Mouse (Mus musculus) adrenal gland, adult 2 months (tissue): ENCODE measurements around the gene Bdp1. TPM values are rescaled to one million over a fixed set of nuclear protein-coding genes. Genes with fewer than 3 reads are reported as not detected.

Experiments used
- DNase-seq: peaks from one replicate; pipeline ENCODE4 v3.0.0; 2021
- long read RNA-seq: library from polyadenylated mRNA; stranded (forward); transcript quantifications from one replicate; pipeline ENCODE4 v2.0.0, GENCODE M21; 2021
- polyA plus RNA-seq: library from polyadenylated mRNA; depleted of rRNA; stranded (reverse); fragments of >200 nt; gene quantifications from 2 replicates; pipeline ENCODE4 v1.2.3, GENCODE M21; 2012; rRNA removed
- total RNA-seq, 2 experiments: library from RNA; stranded (reverse); gene quantifications; 2 replicates each; pipeline ENCODE4 v1.2.3; 2021

The Bdp1 gene
- total RNA-seq, result 10 to 100 TPM; 17.3 to 45.7 TPM
- polyA plus RNA-seq, result 0.73 and 1.3 TPM in 2 replicates
- long read RNA-seq, result 0 reads

DNA sequence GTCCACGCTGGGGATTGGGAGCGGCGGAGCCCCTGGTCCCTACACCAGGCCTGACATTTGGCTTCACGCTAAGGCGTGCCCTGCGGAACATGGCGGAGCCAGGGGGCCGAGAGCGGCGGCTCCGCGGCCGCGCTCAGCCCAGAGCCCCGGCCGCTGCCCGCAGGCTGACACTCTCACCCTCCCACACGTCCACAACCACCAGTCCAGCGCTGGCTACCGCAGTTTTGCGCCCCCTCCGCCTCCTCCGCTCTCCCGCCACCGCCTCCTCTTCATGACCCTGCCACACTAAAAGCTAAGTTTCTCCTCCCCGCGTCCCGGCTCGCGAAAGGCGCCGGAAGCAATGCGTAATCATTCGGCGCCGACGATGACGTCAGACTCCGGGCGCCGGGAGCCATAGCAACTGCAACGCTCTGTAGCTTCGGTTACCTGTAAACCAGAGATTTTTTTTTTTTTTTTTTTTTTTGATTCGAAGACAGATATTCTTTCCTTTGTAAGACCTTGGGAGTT lies at the start of gene Bdp1:
Gene Bdp1, minus strand, starts transcription at position 323 of the 507 bp plus-strand sequence.
- DNase-seq, result peak; percentile 96

DNA sequence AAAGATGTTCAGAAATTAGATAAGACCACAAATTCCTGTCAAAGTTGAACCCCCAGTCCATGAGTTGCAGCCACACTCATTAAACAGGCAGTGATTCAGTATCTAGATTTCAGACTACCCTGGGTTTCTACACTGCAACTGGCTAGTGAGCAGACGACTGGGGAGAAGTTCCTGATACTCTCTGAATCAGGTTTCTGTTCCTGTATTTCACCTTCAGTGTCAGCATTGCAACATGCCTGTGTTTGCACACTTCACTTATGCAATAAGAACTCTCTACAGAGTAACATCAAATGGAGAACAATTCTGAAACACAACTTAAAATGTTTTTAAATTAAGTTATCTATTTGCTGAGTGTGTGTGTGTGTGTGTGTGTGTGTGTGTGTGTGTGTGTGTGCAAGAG lies 48.8 kb upstream of the Bdp1 start:
- peak; percentile 21 for DNase-seq

DNA sequence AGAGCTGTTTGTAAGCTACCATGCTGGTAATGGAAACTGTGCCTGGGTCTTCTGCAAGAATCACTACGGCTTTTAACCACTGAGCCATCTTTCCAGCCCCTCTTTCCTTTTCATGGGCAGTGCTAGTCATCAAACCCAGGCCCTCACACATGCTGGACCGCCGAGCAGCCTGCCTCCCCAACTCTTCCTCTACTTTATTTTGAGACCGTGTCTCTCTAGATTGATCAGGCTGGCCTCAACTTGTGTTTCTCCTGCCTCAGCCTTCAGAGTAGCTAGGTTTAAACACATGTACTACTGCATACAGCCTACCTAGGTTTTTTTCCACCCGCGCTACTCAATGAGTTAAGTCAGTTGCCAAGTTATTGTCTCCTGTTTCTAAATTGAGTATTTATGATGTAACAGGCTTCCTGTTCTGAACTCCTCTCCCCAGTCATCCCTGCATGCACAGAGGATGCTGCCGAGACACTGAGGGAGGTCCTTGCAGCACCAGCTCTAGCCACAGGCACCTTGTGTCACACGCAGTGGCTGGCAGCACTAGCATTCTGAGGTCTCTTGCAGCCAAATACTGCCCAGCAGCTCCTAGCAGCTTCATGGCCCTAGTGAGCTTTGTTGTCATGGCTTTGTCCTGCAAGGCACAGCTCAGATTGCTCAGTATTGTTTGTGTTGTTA lies 37.9 kb upstream of the Bdp1 start:
- DNase-seq, result no peak

DNA sequence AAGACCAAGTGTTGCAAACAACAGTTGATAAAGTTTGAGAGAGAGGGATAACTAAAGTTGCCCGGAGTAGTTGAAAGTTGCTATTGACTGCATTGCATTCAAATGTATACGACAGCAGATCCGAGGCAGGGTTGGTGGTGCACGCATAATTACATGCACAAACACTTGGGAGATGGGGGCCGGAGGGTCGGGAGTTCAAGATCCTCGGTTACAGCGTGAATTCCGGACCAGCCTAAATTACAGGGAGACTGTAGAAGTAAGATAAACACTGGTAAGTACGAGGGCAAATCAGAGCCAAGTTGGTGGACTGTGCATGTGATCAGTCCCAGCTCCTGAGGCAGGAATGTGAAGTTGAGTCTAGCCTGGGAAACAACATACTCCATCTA lies 21.4 kb upstream of the Bdp1 start:
- no peak for DNase-seq

DNA sequence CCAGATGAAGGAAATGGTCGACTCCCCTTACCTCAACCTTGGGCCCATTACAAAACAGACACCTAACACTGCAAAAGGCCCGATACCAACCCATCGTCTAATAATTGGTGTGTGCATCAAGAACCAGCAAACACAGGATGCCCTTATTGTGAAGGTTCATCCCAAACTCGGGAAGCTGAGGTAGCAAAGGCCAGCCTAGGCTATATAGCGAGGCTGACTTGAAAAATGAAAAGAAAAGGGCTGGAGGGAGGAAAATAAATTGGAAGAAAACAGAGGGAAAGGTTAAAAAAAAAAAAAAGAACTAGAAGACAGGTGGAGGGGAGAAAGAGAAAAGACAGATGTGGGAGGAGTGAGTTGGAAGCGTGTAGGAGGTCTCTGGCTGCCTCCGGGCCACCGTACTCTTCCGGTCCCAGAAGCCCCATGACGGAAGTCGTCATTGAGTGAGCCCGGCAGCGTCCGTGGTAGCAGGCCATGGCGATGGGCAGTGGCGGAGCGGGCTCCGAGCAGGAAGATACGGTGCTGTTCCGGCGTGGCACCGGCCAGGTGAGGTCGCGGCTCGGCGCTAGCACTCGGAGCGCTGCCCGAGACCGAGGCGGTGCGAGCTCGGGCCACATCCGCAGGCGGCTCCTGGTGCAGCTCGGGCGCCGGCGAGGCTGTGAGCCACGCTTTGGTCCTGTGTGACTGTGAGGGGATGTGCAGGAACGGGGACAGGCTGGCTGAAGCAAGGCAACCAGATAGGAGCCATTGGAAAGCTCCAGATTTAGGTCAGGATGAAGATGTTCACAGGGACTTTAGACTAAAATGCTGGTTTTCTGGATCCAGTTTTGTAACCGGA lies 20.8 kb upstream of the Bdp1 start, which contains the start of gene Smn1:
Gene Smn1, plus strand, starts transcription at position 430 of the 835 bp plus-strand sequence.
- peak; percentile 96 for DNase-seq

DNA sequence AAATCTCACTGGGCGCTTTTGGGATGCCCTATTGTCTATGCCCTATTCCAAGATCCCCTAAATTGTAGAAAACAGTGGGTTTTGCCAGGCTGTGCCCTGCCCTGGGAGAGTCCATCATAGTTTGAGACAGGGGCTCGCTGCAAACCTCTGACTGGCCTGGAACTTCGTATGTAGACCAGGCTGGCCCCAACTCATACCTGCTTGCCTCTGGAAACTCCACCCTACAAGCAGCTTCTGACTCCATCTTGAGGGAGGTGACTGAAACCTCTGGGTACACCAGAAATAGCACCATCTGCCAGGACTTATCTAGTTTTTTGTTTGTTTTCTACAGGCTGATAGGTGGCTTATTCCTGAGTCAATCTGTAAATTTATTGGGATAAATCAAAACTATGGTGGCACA lies 20.1 kb upstream of the Bdp1 start:
- DNase-seq, result no peak

DNA sequence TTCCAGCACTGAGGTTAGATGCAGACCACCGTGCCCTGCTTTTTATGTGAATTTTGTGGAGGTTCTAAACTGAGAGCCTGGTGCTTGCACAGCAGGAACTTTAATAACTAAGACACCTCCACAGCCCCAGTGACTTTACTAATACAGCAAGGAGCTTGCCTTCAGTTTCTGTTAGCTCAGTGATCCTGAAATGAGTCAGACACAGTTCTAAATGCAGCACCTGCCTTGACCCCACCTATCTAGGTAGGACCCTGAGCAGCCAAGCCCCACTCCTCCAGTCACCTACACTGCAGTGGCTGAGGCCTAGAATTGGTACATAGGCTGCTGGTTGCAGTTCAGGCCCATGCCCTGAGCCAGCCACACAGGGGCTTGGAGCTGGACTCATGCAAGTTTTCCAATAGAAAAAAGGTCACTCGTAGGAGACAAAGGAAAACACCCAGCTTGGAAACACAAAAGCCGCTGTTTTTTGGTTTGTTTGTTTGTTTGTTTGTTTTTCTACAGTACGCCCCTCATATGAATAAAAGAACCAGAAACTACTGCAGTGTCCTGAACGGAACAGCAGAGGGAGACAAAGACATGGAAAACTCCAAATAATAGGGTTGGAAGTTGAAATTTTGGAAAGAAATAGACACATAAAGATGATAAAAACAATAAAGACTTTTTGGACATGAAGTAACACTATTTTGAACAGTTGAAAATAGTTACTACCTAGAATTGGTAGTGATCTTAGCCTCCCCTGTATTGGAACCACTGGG lies 8.5 kb upstream of the Bdp1 start:
- no peak for DNase-seq

DNA sequence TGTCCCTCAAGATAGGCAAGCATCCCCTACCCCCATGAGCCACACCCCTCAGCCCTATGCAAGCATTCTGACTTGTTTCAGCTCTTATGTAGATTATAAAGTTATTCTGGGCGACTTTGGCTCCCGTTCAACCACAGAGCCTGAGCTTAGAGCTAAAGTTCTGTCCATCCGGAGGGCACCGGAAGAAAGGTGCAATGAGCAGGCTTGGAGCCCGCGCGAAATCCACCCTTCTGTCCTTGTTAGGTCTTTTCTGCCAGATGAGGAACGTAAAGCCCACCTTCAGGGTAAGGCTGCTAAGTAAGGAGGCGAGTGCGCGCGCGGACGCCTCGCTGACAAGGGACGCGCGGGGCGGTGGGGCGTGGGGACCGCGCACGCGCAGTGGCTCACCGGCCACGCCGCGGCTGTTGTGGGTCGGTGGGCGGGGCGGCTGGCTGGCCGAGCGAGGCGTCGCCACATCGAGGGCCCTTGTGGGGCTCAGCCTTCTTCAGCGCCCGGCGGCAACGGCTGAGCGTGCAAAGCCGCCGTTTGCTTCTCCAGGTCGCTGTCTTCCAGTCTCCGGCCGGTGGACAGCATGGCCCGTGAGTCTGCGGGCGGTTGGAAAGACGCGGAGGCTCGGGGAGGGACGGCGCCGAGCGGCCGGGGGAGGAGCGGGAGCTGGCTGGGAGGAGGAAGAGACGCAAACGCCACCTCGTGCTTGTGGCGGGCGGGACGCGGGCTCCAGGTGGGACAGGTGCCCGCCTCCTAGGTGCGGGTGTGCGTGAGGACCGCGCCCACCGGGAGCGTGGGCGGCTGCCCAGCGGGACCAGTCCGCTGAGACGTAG lies 4.0 kb upstream of the Bdp1 start, which contains the start of gene Serf1:
Gene Serf1, plus strand, starts transcription at position 361 of the 821 bp plus-strand sequence.
- DNase-seq, result peak; percentile 92

DNA sequence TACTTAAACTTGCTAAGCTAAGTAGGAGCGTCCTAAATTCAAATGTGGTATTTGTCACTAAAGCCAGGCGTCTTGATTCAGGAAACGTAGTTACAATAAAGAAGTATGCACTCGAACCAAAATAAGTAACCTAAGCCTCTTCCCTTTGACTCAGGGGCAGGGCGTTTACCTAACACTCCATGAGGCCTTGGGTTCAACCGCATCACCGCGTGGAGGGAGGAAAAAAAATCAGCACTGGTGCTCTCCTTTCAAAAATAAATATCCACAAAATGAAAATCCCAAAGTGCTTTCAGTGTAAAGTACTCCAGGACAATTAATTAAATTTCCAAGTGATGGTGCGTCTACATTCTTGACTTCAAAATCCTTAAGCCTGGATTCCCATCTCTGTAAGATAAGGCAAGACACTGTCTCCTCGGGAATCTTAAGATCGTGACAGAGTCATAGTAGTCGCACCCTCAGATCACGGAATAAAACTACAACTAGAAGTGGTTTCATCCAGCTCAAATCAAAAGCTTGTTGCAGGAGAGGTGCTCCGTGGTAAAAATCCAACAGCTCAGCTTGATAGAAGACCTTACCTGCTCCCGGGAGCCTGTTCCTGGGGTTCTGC lies 715 bp downstream of the Bdp1 start:
- DNase-seq, result no peak

DNA sequence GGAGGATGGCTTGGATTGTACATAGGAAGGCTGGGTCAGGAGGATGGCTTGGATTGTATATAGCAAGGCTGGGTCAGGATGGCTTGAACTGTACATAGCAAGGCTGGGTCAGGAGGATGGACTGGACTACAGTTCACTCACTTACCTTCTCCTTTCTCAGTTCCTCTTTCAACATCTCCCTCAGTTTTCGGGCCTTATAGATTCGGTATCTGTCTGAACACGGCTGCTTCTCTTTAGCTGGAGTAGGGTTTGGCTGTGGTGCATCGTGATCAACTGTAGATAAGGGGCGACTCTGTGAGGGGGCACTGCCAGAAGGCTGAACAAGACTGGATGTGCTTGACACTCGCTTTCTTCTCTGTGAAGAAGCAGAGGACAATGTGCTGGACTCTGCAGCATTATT lies 5.1 kb downstream of the Bdp1 start:
- DNase-seq, result no peak

DNA sequence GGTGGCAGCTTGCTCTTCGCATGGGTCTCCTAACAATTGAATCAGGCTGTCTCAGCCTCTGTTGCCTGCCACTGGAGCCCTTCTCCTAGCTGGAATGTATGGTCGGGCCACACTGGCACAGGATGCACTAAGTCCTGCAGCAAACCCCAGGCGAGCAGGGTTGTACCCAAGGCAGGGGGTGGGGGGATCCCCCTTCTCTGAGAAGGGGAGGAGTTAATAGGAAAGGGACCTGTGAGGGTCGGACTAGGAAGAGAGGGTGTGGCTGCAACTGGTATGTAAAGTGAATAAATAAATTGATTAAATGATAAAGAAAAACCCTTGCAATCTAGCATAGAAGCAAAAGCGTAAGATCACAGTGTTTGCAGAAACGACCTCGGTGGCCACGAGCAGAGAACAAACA lies 32.4 kb downstream of the Bdp1 start:
- DNase-seq, result no peak

DNA sequence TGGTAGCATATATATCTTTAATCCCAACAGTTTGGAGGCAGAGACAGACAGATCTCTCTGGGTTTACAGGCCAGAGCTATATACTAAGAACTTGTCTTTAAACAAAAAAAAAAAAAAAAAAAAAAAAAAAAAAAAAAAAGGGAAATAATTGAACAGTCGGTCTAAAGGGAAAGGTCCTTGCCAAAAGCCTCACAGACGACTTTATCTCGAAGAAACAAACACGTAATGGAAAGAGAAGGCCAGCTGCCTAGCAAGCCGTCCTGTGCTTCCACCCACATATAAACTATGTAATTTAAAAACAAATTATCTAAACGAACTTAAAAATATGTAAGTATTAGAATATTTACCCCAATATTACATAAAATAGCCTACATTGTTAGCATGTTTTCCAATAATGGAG lies 36.0 kb downstream of the Bdp1 start:
- no peak for DNase-seq

DNA sequence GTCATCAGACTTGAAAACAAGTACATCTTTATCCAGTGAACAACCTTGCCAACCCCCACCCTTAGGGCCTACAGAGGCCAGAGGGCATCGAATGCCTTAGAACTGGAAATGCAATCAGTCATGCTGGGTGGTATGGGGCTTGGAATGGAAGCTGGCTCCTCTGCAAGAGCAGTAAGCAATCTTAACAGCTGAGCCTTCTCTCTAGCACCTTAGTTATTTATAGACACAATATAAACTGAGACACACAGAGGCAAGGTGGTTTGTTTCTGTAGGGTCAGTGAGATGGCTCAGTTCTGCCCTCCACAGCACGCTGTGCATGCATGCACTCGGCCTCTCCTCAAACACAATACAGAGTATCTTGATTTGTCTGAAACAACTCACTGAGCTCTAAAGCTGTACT lies 39.9 kb downstream of the Bdp1 start:
- no peak for DNase-seq

DNA sequence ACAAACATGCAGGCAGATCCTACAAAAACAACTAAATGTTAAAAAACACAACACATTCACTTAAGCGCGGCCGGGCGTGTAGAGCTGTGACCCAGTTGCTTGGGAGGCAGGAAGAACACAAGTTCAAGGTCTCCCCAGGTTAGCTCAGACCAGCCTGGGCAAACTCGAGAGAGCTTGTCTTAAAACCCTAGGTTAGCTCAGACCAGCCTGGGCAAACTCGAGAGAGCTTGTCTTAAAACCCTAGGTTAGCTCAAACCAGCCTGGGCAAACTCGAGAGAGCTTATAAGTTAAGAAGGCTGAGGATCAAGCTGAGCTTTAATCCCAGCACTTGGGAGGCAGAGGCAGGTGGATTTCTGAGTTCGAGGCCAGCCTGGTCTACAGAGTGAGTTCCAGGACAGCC lies 46.1 kb downstream of the Bdp1 start:
- DNase-seq, result peak; percentile 8

DNA sequence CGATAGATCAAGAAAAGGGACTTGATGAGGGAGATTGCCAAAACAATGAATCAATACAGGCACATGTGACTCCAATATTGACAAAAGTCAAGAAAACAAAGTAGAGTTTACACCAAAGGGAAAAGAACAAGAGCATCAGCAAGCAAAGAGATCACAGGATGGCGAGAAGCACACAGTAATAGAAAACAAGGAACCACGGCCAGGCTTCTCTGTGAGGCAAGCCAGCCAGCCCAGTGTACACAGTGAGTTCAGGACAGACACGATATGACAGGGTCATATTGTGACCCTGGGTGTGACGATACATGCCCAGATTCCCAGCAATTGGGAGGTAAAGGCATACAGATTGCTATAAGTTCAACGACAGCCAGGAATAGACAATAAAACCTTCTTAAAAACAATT lies 77.9 kb downstream of the Bdp1 start:
- DNase-seq, result no peak

DNA sequence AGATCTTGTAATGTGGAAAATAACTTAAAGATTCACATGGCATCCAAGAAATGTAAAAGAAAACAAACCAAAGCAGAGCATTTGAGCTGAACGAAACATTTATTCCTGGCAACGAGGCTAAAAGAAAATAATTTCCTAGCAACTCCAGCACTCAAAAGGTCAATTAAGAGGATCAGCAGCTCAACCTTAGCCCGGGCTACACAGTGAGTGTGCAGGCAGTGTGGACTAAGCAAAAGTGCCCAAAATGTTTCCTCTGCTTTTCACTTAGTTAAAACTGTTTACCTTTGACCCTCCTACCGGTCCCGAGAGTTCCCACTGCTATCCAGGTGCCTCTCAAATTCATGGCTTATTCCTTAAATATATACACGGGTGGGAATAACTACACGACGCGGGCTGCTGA lies 87.0 kb downstream of the Bdp1 start:
- DNase-seq, result no peak

DNA sequence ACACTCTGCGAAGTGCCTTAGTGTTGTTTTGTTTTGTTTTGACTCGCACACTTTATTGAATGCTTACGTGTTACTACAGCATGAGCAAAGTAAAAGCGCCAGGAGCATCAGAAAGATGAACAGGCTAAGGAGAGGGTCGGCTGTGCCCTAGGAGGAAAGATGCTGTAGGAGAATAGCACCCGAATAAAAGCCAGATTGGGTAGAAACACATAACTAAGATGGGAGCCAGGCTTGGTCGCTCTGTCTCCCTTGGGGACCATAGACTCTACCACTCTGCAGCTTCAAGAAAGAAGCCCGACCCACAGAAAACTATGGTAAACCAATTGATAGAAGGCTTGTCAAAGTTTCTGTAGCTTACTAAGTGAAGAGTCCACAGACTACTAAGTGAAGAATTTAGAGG lies 87.9 kb downstream of the Bdp1 start:
- DNase-seq, result no peak

DNA sequence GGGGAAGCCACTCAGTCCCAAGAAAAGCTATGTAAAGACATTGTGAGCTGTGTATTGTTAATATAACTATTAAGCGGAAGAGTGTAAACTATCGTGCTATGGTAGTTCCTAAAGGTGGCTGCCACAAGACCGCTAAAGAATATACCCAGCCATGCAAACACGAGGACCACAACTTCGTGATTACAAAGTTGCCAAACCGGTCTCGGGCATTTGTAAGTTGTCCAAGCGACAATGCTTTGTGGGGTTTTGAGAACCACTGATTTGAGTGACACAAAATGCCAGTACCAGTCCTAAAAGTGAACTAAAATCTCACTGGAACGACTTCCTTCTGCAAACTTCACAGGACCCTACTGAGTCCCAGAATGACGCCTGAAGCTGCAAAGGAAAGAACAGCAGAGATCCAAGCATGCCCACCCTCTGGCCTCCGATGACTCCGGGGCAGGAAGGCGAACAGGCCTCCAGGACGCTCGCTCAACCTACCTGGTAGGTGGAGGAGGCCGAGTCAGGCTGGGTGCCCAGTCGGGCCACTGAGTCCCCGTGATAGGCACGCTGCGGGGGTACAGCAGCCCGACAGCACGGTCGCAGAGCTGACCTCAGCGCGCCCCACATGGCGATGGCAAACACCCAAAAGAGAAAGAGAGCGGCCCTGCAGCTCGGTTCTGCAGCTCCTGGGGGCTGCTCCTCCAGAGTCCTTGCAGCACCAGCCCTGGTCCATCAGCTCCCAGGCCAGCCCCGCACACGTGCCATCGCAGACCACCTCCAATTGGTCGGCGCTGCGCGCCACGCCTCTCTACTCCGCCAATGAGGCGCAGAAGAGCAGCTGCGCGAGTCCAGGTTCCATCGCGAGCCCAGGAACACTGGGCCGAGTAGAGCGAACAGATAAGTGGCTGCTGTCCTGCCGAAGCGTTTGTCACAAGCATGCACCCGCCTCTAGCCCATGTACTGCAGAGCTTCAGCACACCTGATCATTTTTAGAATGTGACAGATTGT lies 88.7 kb downstream of the Bdp1 start, which contains the start of gene Mccc2:
Gene Mccc2, minus strand, starts transcription at position 734 of the 990 bp plus-strand sequence.
- DNase-seq, result peak; percentile 92

DNA sequence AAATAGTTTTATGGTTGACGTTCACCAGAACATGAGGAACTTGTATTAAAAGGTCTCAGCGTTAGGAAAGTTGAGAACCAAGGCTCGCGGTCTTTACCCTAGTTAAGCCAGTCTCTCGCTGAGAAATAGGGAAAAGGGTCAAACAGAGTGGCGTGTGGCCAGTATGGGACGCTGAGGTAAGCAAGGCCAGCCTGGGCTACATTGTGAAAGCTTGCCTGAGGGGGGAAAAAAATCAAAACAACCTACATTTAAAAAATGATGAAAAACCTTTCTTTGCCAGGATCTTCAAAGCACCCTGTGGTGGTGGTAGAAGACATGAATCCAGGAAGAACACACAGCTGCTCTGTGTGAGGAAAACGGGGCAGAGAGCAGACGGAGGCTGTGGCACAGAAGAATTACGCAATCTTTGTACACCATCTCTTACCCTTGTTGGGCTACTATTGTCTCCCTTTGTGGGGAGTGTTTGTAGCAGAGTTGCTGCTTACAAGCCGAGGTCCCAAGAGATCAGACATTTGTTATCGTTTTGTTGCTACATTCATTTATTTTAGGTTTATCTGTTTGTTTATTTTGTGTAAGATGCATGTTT lies 97.9 kb downstream of the Bdp1 start:
- no peak for DNase-seq
